Mouse (Mus musculus): ENCODE data around the gene Ephx3. TPM values are rescaled to one million over a fixed set of nuclear protein-coding genes. Genes with fewer than 3 reads are reported as not detected.
A peak's percentile ranks its signal among the peaks of the same experiment; 100 is the strongest.
"Not testable (repeated sequence)": the region's sequence is repeated elsewhere in the genome, so short reads cannot be mapped to it uniquely, and the experiment has no call there.

Gene Ephx3
- under 1 TPM; 0.38 TPM for total RNA-seq (2021)

DNA sequence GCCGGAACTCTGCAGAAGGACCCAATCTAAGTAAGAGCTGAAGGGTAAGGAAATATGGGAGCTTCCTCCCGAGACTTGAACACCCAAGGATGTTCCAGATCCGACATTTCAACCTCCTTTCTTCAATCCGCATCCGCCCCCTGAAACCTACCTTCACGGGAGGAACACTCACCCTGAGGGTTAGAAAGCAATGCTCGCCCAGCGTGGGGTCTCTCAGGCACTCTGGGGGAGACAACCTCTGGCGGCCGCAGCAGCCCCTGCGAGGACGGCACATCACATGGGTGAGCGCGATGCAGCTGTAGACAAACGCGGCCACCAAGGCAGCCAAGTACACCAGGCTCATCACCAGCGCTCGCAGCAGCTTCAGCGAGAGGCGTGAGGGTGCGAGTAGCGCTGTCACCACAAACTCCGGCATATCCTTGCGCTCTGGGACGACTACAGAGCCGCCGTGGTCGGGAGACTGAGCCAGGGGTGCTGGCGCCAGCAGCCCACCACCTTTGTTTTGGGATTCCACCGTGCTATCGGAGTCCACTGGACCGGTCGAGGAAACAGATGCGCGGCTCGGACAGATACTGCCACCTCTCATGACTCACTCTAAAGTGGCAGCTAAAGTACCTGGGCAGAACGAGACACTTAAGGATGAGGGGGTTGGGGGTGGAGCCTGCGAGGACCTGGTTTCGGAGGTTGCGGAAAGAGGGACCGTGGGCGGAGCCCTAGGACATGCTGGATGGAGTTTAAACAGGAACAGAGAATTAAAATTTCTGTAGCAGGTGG, at the start of gene Ephx3:
Gene Ephx3 (minus strand): TSS at position 687 of the 774 bp plus-strand sequence.
- no peak for DNase-seq

DNA sequence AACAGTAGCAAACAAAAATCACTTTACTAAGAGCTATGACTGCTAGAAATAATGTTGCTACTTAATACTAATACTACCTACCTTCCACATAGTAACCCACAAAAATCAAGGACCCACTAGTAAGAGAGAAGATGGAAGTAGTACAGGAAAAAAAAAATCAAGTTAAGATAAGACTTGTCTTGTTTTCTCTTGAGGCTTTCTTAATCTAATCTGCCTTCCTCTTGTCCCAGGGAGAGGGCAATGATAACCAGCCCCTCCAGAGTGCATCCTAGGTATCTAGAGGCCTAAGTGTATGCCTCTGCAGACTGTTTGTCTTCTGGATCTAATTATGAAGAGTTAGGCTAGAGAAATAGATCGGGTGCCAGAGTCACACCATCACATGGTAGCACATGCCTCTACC, 49.2 kb upstream of the Ephx3 start:
- no peak for DNase-seq

- peak; percentile 81 for DNase-seq
These were observed 46.3 kb upstream of the Ephx3 start for GRCm38 (mm10) chr17:32235534-32236191.

- no peak for DNase-seq
These were observed 43.8 kb upstream of the Ephx3 start for GRCm38 (mm10) chr17:32233174-32233573.

DNA sequence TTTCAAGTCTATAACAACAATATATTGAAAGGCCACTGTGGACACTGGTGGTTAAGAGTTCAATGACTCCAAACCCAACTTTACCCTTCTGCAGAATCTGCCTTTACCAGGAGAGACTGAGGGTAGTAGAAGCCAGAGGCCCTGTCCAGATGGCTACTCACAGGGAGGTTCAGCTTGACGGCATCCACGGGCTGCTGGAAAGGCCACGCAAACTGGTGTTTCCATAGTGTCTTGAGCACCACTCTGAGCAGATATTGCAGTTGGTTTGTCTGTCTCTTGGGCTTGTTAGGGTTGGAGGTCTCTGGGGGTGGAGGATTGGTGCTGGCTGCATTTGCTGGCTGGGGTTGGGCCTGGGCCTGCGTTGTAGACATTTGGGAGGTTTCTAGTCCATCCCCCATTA, 39.9 kb upstream of the Ephx3 start:
- DNase-seq, result no peak

DNA sequence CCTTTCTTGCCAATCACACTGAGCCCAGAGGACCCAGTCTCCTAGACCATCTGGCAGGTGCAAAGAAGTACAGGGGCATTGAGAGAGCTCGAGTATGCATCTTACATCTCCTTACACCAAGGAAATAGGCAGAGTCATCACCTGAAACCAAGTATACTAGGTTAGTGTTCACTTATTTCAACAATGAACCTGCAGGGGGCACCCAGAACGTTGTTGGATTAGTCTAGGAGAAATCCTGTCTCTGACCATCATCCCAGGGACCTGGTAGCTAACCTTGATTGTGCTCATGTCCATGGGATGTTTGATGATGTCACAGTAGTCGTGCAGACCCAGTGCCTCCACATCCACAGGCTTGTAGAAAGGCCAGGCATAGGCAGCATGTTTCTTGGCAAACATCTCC, 31.5 kb upstream of the Ephx3 start:
- peak; percentile 37 for DNase-seq

DNA sequence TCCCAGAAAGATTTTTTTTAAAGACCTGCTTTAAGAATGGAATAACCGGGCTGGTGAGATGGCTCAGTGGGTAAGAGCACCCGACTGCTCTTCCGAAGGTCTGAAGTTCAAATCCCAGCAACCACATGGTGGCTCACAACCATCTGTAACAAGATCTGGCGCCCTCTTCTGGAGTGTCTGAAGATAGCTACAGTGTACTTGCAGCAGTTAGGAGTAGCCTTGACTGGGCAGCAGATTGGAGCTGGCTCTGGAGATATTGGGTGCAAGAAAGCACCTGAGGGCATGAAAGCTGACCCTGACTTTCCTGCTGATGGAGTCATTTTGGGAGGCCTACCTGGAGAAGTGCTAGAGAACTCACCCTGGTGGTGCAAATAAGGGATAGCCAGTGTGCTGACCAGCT, 26.2 kb upstream of the Ephx3 start:
- not testable (repeated sequence) for DNase-seq

GRCm38 (mm10) chr17:32211554-32211953, 22.2 kb upstream of the Ephx3 start:
- DNase-seq, result not testable (repeated sequence)

DNA sequence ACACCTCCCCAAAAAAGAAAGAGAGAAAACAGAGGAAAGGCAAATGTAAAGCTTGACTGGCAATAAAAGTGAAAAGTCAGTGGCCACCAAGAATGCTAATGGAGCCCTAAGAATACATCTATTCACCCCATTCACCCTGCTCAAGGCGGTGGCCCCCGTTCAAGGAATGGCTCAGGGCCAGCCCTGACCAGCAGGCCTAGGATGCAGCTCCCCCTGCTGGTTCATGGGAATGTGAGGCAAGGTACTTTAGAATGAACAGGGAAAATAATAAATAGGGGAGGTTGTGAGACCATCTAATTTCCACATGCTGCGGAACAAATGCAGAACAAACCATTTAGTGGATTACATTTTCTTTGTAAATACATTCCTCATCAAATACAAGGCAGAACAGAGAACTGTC, 20.4 kb upstream of the Ephx3 start:
- DNase-seq, result peak; percentile 82

- peak; percentile 67 for DNase-seq
These were observed 19.8 kb upstream of the Ephx3 start for GRCm38 (mm10) chr17:32209144-32209543.

GRCm38 (mm10) chr17:32207586-32208245, 18.4 kb upstream of the Ephx3 start:
- DNase-seq, result peak; percentile 77

DNA sequence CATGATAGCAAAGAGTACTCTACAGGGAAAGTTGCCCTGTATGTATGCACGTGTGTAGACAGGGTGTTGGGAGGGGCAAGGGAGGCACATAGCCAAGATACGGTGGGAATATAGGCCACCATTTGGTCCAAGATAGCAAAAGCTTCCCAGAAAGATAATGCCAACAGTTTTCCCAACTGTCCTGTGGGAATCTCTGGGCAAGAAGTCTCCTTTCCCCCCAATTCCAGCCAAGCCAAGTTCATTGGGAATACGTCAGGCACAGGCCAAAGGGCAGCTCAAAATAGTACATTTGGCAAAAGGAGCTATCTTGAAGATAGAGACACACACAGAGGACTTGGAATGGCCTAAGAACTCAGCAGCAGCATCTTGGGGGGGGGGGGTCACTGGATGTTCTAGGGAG, 16.0 kb upstream of the Ephx3 start:
- no peak for DNase-seq

DNA sequence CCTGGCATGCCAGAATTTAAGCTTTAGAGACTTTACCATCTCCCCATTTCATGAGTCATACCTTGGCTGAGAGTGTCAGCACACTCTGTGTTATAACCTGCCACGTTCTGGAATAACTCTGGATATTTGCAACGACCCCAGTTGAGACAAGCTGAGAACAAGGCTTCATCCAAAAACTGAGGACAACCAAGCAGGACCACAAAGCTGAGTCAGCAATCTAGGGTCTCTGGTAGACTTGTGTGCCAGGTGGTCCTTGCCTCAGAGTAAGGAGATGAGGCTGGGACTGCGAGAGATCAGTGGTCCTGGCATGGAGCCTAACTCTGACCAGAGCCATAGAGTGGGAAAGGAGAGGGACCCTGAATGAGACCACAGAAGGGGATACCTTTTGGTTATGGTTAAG, 13.6 kb upstream of the Ephx3 start:
- DNase-seq, result no peak

DNA sequence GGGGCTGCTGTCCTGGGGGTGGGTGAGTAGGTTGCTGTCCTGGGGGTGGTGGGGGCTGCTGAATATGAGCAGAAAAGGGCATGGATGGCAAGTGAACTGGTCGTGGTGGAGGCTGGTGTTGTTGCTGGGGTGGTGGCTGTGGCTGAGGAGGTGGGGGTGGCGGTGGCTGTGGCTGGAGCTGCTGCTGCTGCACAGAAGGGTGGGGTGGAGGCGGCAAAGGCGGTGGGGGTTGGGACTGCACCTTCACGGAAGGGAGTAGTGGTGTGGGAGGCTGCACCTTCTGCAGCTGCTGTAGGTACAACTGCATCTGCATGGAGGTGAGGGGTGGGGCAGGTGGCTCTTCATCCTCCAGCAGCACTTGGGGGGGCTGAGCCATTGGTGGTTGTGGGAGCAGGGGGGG, 11.7 kb upstream of the Ephx3 start:
- DNase-seq, result no peak

- DNase-seq, result no peak
These were observed 10.4 kb upstream of the Ephx3 start for GRCm38 (mm10) chr17:32199796-32200195.

GRCm38 (mm10) chr17:32197156-32197555, 7.8 kb upstream of the Ephx3 start:
- no peak for DNase-seq

DNA sequence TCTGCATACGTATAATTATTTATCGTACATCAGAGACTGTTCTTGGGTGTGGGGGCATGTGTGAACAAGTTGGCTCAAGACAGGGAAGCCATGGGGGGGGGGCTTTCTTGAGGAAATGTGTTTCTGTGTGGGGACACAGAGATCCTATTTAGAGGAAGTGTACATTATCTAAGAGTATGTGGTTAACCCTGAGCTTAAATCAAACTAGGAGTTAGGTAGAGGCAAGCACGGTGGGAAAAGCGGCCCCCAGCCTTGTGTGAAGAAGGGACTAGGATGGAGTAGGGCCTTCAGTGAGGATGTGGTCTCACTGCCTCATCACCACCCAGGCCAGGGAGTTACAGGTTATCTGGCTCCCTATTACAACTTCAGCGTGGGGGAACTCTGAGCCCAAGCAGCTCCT, 6.4 kb upstream of the Ephx3 start:
- no peak for DNase-seq

- no peak for DNase-seq
These were observed 3.7 kb upstream of the Ephx3 start for GRCm38 (mm10) chr17:32193010-32193409.

- no peak for DNase-seq
These were observed 501 bp upstream of the Ephx3 start for GRCm38 (mm10) chr17:32189850-32190249.

GRCm38 (mm10) chr17:32183017-32183416, 6.3 kb downstream of the Ephx3 start:
- DNase-seq, result no peak

DNA sequence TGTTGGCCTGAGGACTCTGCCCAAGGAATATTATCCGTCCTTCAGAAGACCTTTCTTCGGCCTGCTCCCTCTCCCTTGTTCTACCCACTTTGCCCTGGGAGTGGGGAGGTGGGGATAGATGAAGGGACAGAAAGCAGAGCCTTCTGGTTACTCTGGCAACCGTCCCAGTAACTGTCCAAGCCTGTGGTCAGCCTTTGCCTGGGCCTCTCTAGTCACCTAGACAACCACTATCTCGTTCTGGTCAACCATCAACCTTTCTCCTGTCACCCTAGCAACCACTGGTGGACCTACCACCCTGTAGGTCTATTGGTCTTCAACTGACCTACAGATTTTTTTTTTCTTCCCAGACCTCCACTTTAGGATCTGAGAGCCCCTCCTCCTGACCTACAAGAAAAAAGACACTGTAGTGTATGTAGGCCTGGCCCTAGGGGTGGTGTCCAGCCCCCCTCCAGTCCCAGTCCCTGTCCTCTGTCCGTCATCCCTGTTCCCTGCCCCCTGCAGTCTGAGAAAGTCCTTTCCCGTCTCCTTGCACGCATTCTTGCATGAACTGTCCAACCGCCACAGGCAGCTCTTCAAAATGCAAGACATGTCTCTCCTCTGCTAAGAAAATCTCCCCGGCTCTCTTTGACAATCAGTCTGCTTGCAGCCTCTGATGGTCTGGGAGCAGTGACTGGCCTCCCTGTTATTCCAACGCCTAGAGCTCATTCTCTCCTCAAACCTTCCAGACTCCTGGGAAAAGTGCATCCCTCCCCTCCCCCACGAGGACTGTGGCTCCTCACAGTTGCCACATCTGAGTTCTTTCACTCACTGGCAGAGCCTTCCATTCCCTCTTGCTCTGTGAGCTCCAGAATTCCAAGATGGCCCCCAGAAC, 9.5 kb downstream of the Ephx3 start:
- no peak for DNase-seq

DNA sequence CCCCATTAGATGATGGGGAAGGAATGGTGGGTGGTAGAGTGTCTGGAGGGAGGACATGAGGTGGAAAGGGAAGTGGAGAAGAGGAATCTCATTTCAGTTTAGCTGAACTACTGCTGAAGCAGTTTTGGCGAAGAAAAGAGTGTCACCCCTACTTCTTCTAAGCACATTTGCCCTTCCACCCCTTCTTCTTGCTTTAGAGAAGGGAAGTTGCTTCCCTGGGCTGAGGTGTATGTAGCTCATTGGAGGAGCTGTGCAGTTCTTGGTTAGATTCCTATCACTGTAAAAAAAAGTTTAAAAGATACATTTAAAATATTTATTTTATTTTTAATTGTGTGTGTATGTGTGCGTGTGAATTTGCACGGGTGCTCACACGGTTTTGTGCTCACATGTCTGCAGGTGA, 12.4 kb downstream of the Ephx3 start:
- DNase-seq, result no peak

- peak; percentile 91 for DNase-seq
These were observed 16.2 kb downstream of the Ephx3 start for GRCm38 (mm10) chr17:32173166-32173565.
